Mouse (Mus musculus) layer of hippocampus, postnatal 10 days (tissue): Measurements from ENCODE around the gene St8sia1. TPM values are rescaled to one million over a fixed set of nuclear protein-coding genes. Genes with fewer than 3 reads are reported as not detected.

ENCODE experiments used
- DNase-seq, 2 experiments: peaks; one replicate each; pipeline ENCODE4 v3.0.0; 2021; ENCODE audit warnings: low spot score in 2 of 2
- total RNA-seq, 2 experiments: library from RNA; stranded (reverse); gene quantifications; 2 replicates each; pipeline ENCODE4 v1.2.3; 2021

The St8sia1 gene
- total RNA-seq, 2 experiments from 2014 or later, result 33.8 to 36.2 TPM

DNA sequence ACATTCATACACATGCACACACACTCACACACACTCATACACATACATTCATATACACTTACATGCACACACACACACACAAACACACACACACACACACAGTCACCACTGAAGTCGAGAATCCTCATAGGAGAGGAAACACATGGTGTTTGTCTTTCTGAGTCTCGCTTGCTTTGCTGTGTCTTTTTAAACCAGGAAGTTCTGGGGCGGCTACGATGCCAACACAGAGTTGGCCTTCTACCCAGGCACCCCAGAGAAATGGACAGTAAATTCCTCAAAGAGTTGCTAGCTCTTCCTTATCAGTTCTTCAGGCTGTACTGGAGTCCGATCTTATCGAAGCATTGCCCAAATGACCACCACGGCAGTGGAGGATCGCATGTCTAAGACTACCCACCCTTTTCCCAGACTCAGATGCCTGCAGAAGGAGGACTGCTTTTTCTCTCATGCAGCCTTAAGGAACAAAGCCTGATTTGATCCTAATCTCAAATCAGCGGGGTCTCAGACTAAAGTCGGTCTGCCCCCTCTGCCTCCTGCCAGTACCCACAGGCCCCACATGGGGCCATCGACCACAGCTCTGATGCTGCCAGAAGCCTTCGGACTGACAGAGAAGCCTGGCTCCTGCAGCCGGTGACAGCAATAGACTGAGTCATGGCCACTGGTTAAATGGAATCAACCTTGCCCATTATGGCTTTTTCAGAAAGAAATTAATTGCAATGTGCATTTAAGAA lies 171.8 kb downstream of the St8sia1 start:
- no peak for DNase-seq

DNA sequence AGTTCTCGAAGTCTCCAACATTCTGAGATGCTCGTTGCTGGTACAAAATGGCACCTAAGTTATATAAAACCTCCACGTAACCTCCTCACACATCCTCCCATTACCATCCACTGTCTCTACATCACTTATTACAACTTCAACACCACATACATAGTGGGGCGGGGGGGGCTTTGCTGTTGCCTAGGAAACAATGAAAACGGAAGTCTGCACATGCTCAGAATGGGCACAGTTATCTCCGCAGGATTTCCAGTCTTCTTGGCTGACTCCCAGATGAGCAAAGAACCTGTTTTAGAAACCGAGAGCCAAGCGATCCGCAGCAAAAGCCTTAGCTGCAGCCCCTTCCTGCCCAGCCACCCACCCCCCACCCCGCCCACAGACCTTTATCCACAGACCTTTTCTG lies 174.5 kb downstream of the St8sia1 start:
- DNase-seq, result no peak

DNA sequence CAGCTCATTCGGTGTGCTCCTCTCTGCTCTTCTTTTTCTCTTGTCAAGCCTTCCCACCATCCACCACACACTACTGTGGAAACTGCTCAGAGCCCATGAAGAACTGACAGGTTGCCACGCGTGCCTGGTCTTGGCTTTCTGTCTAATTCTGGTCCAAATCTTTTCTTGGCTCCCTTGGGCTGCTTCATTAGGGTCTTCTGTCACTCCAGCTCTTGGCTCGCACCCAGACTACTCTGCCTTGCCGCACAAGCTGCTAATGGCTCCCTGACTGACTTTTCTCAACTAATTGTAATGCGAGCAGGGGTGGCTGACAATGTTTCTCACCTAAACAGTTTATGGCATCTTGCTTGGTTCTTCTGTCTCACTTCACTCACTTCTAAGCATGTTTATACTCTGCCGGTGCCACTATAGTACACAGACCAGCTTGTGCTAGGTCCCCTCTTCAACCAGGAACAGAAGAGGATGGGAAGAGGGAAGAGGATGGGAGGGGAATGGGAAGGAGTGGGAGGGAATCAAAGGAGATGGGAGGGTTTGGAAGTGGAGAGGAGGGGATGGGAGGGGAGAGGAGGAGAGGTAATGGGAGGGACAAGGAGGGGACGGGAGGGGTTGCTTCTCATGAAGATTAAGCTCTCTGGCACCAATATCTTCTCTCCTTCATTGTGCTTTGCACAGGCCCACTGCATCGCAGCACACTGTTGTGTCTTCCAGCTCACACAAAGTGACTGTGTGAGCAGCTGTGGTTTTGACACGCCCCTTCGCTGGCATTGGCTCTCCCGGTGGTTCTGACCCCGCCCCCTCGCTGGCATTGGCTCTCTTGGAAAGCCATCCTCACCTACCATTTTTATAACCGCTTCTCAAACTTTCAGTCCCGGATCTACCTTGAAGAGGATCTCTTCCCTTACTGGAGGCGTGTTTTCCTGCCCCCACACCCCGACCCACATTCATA lies 175.9 kb downstream of the St8sia1 start:
- peak; percentile 41 to 48 for DNase-seq

DNA sequence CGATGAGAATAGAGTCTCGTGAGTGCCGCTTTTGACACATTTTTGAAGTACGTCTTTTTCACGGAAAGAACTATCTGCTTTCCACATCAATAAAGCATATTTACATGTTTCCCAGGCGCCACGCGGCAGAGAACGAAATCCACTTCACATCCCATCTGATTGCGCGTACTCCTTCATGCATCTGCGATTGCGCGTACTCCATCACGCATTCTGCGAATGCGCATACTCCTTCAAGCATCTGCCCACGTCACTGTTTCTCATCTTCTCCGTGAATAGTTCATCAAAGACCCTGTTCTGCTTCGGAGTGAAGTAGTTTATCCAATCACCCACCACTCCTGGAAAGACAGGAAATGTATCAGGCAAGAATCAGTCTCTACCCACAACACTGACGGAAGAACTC lies 178.1 kb downstream of the St8sia1 start:
- no peak for DNase-seq

DNA sequence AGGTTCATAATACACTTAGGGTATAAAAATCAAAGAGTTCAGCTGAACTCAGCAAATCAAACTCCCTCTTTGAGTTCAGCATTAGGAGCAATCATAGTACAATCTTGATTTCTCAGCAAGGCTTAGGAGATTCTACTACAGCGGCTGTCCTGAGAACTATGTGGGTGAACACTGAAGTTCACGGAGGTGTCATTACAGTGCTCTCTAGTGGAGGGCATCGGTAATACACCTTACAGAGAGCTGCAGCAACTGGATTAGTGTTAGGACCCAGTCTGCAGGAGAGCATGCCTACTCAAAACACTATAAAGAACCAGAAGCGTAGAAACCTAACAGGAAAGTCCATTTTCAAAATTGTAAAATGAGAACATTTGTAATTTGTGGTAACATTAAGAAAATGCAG lies 178.9 kb downstream of the St8sia1 start:
- DNase-seq, result peak; percentile 49 to 52

DNA sequence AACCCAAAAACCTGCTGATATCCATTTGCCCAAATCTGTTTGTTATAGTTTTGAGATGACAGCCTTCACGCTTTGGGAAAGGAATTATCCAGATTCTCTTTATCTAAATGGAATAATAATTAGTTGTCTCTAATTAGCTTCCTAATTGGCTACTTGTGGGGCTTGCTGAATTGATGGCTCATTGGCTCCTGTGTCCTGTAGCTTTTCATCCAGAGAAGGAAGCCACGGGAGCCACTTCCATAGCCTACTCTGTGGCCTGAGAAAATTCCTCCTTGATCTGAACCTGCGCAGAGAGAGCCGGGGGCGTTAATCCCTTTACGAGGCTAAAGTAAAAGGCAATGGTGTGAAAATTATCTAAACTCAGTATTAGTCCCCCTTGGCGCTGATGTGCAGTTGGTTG lies 183.0 kb downstream of the St8sia1 start:
- no peak for DNase-seq

DNA sequence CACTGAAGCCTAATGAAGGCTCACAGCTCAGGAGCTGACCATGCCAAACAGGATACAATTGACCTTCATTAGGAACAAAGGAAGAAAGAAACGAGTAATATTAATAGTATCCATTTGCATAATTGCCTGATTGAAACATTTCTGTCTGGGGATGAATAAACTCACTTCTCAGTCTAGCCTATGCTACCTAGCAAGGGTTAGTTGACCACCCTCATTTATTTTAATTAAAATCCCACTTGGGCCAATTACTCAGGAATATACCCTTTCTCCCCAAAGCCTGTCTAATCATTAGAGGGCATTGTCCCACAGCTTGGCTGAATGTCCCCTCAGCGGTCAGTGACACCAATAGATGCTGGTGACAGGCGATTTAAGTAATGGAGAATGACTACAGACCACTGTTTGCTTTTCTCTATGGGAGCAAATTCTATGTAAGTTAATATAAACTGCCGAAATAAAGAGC lies 183.6 kb downstream of the St8sia1 start:
- no peak for DNase-seq

DNA sequence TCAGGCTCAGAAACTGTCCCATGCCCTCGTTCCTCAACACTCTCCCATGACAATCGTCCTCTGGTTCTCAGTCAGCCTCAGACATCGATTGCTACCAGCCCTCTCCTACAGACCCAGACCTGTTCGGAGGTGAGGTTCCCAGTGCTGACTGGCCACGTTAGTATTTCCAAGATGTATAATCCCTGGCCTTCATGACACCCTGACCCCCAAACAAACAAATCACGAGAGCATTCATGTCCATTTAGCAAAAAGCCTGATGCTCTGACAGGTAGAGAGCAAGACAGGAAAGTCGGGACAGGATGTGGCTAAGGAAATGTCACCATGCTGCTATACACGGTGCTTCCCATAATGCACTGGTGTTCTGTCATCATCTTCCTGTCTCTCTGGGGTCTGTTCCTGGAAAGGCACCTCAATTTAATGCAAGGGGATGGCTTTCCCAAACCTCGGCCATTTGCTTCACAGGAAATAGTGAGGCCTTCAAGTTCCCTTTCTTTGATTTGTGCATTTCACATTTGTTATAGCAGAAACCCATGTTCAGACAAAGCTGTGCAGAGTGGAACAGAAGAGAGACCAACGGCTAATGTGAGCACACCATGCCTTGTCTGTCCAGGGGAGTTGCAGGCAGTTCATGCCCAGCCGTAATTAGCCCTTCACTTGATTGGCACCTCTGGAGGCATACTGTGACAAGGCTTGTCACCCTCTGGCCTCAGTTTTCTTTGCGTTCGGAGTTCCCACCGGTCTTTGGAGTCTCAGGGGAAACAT lies 184.3 kb downstream of the St8sia1 start:
- DNase-seq, result no peak

DNA sequence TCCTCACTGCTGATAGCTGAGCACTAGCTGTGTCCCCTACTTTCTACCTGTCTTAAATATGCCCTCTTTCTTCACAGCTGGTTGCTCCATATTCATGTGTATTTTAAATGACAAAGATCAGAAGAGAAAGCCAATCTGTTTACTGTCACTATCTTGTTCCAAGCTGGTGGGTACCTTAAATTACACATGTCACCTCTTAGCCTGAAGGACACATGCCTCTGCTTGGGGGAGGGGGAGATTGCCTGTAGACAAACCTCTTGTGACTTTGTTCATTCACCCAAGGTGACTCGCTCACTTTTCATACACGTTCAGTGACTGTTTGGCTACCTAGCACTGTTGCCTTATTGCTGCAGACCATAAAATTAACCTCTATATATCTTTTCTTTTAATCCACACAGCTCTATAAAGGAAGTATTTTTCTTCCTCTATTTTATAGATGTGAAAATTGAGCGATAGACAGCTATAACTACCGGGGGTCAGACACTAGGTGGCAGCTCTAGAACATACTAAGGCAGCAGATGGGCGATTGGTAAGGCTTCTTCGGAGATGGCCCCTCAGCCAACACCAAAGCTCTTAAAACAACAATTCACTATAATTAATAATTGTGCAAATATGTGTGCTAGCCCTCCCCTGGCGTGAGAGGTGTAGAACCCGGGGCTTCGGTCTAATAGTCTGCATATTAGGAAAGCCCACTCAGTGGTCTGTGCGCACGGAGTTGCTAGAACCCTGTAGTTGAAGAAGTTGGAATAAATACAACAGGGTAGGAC lies 185.0 kb downstream of the St8sia1 start:
- DNase-seq, result peak; percentile 58 to 70

DNA sequence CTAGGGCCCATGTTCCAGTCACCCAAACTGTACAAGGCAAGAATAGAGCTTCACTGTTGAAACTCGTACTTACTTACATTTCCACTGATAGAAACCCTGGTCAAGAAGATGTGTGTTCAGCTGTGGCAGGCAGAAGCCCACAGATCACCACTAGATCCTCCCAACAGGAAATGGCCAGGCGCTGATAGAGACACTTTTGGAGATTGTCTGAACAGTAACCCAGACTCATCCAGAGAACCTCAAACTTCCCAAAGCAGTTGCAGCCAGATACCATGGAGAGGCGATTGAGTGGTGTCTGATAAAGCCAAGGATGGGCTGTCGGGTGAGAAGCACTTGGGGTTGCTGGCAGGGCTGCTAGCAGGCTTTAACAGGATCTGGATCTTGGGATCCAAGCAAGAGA lies 187.3 kb downstream of the St8sia1 start:
- no peak for DNase-seq

DNA sequence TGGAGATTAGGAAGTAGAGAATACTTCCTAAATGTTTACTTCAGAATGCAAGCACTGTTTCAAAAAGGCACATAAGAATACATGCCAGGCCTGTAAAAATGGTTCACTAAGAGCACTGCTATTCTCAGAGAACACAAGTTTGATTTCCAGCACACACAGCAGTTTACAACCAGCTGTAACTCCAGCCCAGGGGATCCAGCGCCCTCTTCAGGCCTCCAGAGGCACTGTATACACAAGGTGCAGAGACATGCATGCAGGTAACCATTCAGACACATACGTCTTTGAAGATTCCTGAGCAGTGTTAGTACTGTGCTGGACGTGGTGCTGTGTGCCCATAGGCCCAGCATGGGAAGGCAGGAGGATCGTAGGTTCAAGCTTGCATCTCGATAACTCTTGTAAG lies 190.7 kb downstream of the St8sia1 start:
- no peak for DNase-seq

DNA sequence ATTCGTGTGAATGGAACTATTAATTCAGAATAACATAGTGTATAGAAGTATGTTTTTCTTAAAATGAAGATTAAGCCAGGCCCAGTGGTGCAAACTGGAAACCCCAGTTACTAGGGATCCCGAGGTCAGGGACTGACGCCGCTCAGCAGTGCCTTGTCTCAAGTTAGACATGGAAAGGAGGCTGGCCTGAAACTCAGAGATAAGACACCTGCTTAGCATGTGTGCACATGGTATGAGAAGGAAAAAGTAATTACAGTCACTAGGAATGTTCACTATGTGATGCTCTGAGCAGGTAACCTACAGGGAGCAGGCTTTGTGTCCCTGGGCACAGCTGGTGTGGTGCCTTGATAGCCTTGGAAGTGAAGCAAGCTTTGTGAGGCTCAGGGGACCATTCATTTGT lies 192.6 kb downstream of the St8sia1 start:
- no peak for DNase-seq

Other genes with a start within 250 kb of the St8sia1 start
- 100 to 1,000 TPM; 134 to 138 TPM for gene Cmas, start 207.8 kb downstream of the St8sia1 start, total RNA-seq
- gene Sult6b2, start 159.9 kb downstream of the St8sia1 start, total RNA-seq, result under 1 TPM; 0.21 to 0.29 TPM
- 10 to 100 TPM; 66.6 to 77.6 TPM for gene C2cd5, start 135.7 kb upstream of the St8sia1 start, total RNA-seq
- gene Etnk1, start 202.8 kb upstream of the St8sia1 start, total RNA-seq, result 100 to 1,000 TPM; 142 to 157 TPM